Mouse (Mus musculus) olfactory bulb, adult 2 months (tissue): ENCODE results near the gene Cask.

Experiments used
- CTCF ChIP-seq: fragments of 200-500 bp; IDR thresholded peaks from 2 replicates; pipeline ENCODE4 v1.5.1; 2012; ENCODE audit warnings: low read depth, mild to moderate bottlenecking, low read length, moderate library complexity; ENCODE audit not compliant: insufficient read depth
- POLR2A ChIP-seq: fragments of 200-500 bp; IDR thresholded peaks from 2 replicates; pipeline ENCODE4 v1.6.1; 2012; ENCODE audit warnings: mild to moderate bottlenecking, low read depth, low read length, moderate library complexity; ENCODE audit not compliant: insufficient read depth

GRCm38 (mm10) chrX:13492922-13493321, 358.2 kb downstream of the Cask start:
- no peak for TF ChIP-seq POLR2A
- no peak for TF ChIP-seq CTCF
